Comparison of ENCODE assay signal across 10 mouse cellular contexts in the genomic region with DNA sequence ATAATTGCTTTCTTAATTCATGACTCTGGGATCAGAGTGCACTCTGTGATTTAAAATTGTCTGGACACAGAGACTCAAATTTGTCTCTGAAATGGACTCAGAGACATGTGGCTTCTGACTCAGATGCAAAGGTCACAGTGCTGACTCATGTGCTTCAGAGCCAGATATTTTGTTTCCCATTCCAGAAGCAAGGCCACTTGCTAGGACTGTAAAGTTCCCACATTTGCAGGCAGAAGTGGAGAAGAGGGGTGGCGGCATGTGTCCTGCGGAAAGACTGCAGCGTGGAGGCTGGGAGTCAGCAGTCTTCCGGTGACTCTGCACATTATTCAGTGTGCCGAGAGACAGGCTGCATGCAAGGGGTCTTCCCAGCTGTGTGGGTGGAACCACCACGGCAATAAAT.
DNase-seq lines count a peak whose midpoint lies in the region; ATAC-seq lines count a peak whose summit lies in the region.
"Had no signal": no experiment of that assay in that cellular context is flagged by ENCODE, and none has a peak within 500 bp of the region (broad histone marks: within the 10 kb centered on the region; RNA-seq: fewer than 3 reads in every experiment).

No protein-coding gene starts in this region.

- no peak overlapping the region for H3K9ac ChIP-seq in heart, embryonic 12.5 days
- H3K9ac ChIP-seq in kidney, embryonic 14.5 days (ENCODE audit: low read depth, low read length), result no peak overlapping the region
- no peak overlapping the region for H3K9ac ChIP-seq in forebrain, embryonic 14.5 days (ENCODE audit: low read length)
- no peak overlapping the region for H3K9ac ChIP-seq in hindbrain, embryonic 13.5 days
- H3K9ac ChIP-seq: limb, embryonic 13.5 days had no signal

- no peaks in the 10 kb centered on the region for H3K36me3 ChIP-seq in heart, embryonic 12.5 days
- no peaks in the 10 kb centered on the region for H3K36me3 ChIP-seq in kidney, embryonic 14.5 days (ENCODE audit: control insufficient read depth, insufficient read depth, low read length)
- no peaks in the 10 kb centered on the region for H3K36me3 ChIP-seq in forebrain, embryonic 14.5 days (ENCODE audit: control insufficient read depth, insufficient read depth, low read length)
- no peaks in the 10 kb centered on the region for H3K36me3 ChIP-seq in hindbrain, embryonic 13.5 days
- H3K36me3 ChIP-seq: hindbrain, embryonic 10.5 days; limb, embryonic 13.5 days had no signal

- no peak overlapping the region for H3K27ac ChIP-seq in heart, embryonic 12.5 days (ENCODE audit: poor library complexity, severe bottlenecking)
- no peak overlapping the region for H3K27ac ChIP-seq in kidney, embryonic 14.5 days (ENCODE audit: low read depth, low read length)
- no peak overlapping the region for H3K27ac ChIP-seq in forebrain, embryonic 14.5 days (ENCODE audit: low read depth, low read length)
- H3K27ac ChIP-seq in hindbrain, embryonic 13.5 days, result no peak overlapping the region
- H3K27ac ChIP-seq: hindbrain, embryonic 10.5 days; limb, embryonic 13.5 days had no signal

- no peak for ATAC-seq in heart, embryonic 12.5 days (ENCODE audit: insufficient number of reproducible peaks, low FRiP score)
- peak; percentile 68 for ATAC-seq in kidney, embryonic 14.5 days (ENCODE audit: low FRiP score, low TSS enrichment)
- ATAC-seq in forebrain, embryonic 14.5 days, result no peak
- no peak for ATAC-seq in hindbrain, embryonic 13.5 days (ENCODE audit: low FRiP score)

- peak; percentile 93 for DNase-seq in heart, adult 11 months
- DNase-seq in 3T3-L1 (ENCODE audit: low read depth, low spot score), result peak; percentile 89
- peak; percentile 62 for DNase-seq in adrenal gland, postnatal 25 days
- DNase-seq in forebrain, embryonic 14.5 days (ENCODE audit: low spot score), result no peak
- no peak for DNase-seq in left cerebral cortex, adult 18-20 months (ENCODE audit: low spot score in 2 of 2)

- H3K4me2 ChIP-seq in heart, embryonic 12.5 days, result no peak overlapping the region
- H3K4me2 ChIP-seq in kidney, embryonic 14.5 days (replicated peaks; ENCODE audit: low read depth, low read length), result no peak overlapping the region
- H3K4me2 ChIP-seq in forebrain, embryonic 14.5 days (ENCODE audit: low read length), result no peak overlapping the region
- H3K4me2 ChIP-seq in hindbrain, embryonic 13.5 days, result no peak overlapping the region
- H3K4me2 ChIP-seq: limb, embryonic 13.5 days had no signal

- WGBS in heart, embryonic 12.5 days, result 61% methylated on average over 6 of the region's 6 CpGs
- 23% methylated on average over 6 of the region's 6 CpGs for WGBS in kidney, embryonic 14.5 days
- WGBS in forebrain, embryonic 14.5 days, result 72% methylated on average over 6 of the region's 6 CpGs
- WGBS in hindbrain, embryonic 13.5 days, result 71% methylated on average over 6 of the region's 6 CpGs

- H3K9me3 ChIP-seq in heart, embryonic 12.5 days (replicated peaks), result no peaks in the 10 kb centered on the region
- no peaks in the 10 kb centered on the region for H3K9me3 ChIP-seq in kidney, embryonic 14.5 days (ENCODE audit: control insufficient read depth, low read length)
- H3K9me3 ChIP-seq in forebrain, embryonic 14.5 days (replicated peaks; ENCODE audit: control insufficient read depth, low read length), result no peaks in the 10 kb centered on the region
- no peaks in the 10 kb centered on the region for H3K9me3 ChIP-seq in hindbrain, embryonic 13.5 days
- H3K9me3 ChIP-seq: hindbrain, embryonic 10.5 days; limb, embryonic 13.5 days had no signal

- H3K4me1 ChIP-seq in heart, embryonic 12.5 days (replicated peaks), result 0 out of 2 replicates have a peak, but pooled peaks cover 3% of the 10 kb centered on the region
- H3K4me1 ChIP-seq in kidney, embryonic 14.5 days (ENCODE audit: control insufficient read depth, insufficient read depth, low read length), result no peaks in the 10 kb centered on the region
- H3K4me1 ChIP-seq in forebrain, embryonic 14.5 days (ENCODE audit: control insufficient read depth, insufficient read depth, low read length), result no peaks in the 10 kb centered on the region
- H3K4me1 ChIP-seq in hindbrain, embryonic 13.5 days (replicated peaks), result no peaks in the 10 kb centered on the region
- H3K4me1 ChIP-seq: hindbrain, embryonic 10.5 days; limb, embryonic 13.5 days had no signal

- H3K4me3 ChIP-seq in heart, embryonic 12.5 days, result no peak overlapping the region
- H3K4me3 ChIP-seq in kidney, embryonic 14.5 days (ENCODE audit: low read length), result no peak overlapping the region
- no peak overlapping the region for H3K4me3 ChIP-seq in forebrain, embryonic 14.5 days (ENCODE audit: low read depth, low read length)
- H3K4me3 ChIP-seq in hindbrain, embryonic 13.5 days, result no peak overlapping the region
- H3K4me3 ChIP-seq: hindbrain, embryonic 10.5 days; limb, embryonic 13.5 days had no signal

- H3K27me3 ChIP-seq in heart, embryonic 12.5 days (replicated peaks), result peaks cover 5% of the 10 kb centered on the region; the same call in 1 of the 2 replicates
- no peaks in the 10 kb centered on the region for H3K27me3 ChIP-seq in kidney, embryonic 14.5 days (ENCODE audit: control insufficient read depth, insufficient read depth, low read length)
- no peaks in the 10 kb centered on the region for H3K27me3 ChIP-seq in forebrain, embryonic 14.5 days (replicated peaks; ENCODE audit: control insufficient read depth, insufficient read depth, low read length)
- H3K27me3 ChIP-seq in hindbrain, embryonic 13.5 days, result no peaks in the 10 kb centered on the region
- H3K27me3 ChIP-seq: limb, embryonic 13.5 days had no signal

Comparison
In these comparisons a context has a peak if more than half of its experiments do, and no peak if none do; other contexts are left out.
1. DNase-seq: peak in heart, adult 11 months (single experiment), 3T3-L1 (single experiment) and adrenal gland, postnatal 25 days (single experiment); none in forebrain, embryonic 14.5 days (single experiment) and left cerebral cortex, adult 18-20 months (0 of 2).